Mouse (Mus musculus): ENCODE data around the gene Arhgap30. TPM values are rescaled to one million over a fixed set of nuclear protein-coding genes. Genes with fewer than 3 reads are reported as not detected.

Gene Arhgap30
- polyA plus RNA-seq, 1 experiment from 2014 or later, result 1.1 TPM

DNA sequence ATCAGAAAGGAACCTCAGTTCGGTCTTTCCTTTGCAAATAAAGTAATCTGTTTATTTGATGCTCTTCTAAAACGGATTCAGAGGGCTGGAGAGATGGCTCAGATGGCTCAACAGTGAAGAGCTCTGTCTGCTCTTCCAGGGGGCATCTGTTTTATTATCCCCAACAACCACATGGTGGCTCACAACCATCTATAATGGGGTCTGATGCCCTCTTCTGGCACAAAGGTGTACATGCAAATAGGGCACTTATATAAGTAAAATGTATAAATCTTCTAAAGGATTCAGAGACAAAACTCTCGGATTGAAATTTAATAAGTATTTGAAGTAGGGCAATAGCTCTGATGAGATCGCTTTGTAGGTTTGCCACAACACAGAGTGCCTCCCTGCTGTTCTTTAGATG, 30.3 kb upstream of the Arhgap30 start:
- Histone ChIP-seq H3K4me3 (no peak overlapping the region), H3K27me3 (no peaks in the 10 kb centered on the region), H3K9ac (no peak overlapping the region), H3K4me1 (peaks cover 17% of the 10 kb centered on the region), H3K36me3 (peaks cover 31% of the 10 kb centered on the region), H3K27ac (no peak overlapping the region), H3K9me3 (no peaks in the 10 kb centered on the region), H3K4me2 (no peak overlapping the region)
- ATAC-seq (ENCODE audit: insufficient number of reproducible peaks, insufficient read depth, low FRiP score, low TSS enrichment, low read depth), result no peak
- WGBS, result 75% methylated on average over 4 of the region's 4 CpGs

DNA sequence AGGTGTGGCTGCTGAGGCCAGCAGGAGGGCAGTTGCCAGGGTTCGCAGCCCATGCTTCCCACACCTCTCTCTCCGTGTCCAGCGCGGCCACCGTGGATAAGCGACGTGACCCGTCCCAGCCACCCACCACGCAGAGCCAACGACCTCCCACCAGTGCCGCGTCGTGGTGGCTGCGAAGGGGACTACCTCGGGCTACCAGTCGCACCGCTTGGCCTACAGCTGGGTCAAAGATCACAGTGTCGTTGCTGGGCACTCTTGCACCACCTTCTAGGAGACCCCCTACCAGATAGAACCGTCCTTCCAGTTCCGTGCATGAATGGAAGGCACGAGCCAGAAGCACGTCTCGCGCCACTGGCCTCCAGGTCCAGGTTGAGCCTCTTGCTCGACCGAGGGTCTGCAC, 28.5 kb upstream of the Arhgap30 start:
- H3K27ac ChIP-seq, result peak overlapping the region; percentile 8; the same call in 1 of the 2 replicates
- no peak; the same call in 1 of the 2 replicates for ATAC-seq (ENCODE audit: insufficient number of reproducible peaks, insufficient read depth, low FRiP score, low TSS enrichment, low read depth)

DNA sequence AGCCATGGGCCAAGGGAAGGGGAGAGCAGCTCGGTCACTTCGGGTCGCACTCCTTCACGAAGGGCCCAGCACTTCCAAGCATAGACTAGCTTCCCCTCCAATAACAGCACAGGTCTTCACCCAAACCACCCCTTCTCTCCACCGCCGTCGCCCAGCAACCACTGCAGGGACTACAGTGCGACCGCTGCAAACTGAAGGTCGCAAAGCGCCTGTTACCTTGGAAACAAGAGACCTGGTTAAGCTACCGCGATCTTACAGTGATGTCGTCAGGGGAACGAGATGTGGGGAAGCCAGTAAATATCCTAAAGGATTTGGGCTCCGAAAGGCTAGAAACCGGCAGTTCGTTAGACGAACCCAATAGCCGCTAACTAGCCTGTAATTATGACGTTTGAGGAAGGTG, 28.1 kb upstream of the Arhgap30 start, which contains the start of gene Klhdc9:
Klhdc9 (minus strand) TSS at position 143 of the 400 bp plus-strand sequence.
- peak within 1 kb of the TSS; percentile 49 for H3K4me3 ChIP-seq
- H3K4me2 ChIP-seq, result peak within 1 kb of the TSS; percentile 81
- ATAC-seq (ENCODE audit: insufficient number of reproducible peaks, insufficient read depth, low FRiP score, low TSS enrichment, low read depth), result peak; percentile 87
- peaks cover 31% of the 10 kb centered on the region for H3K36me3 ChIP-seq
- under 1% methylated on average over 21 of the region's 21 CpGs for WGBS
- H3K9me3 ChIP-seq, result no peaks in the 10 kb centered on the region
- H3K27me3 ChIP-seq, result no peaks in the 10 kb centered on the region
- peak within 1 kb of the TSS; percentile 55 for H3K27ac ChIP-seq
- peak within 1 kb of the TSS; percentile 73 for H3K9ac ChIP-seq
- H3K4me1 ChIP-seq, result peaks cover 17% of the 10 kb centered on the region

More for the DNA sequence above, 28.5 kb upstream of the Arhgap30 start:
- H3K36me3 ChIP-seq, result peaks cover 31% of the 10 kb centered on the region
- peak overlapping the region; percentile 81 for H3K4me2 ChIP-seq
- H3K9me3 ChIP-seq, result no peaks in the 10 kb centered on the region
- peaks cover 17% of the 10 kb centered on the region for H3K4me1 ChIP-seq
- H3K4me3 ChIP-seq, result peak overlapping the region; percentile 49
- 8% methylated on average over 26 of the region's 26 CpGs for WGBS
- no peaks in the 10 kb centered on the region for H3K27me3 ChIP-seq
- peak overlapping the region; percentile 73 for H3K9ac ChIP-seq

DNA sequence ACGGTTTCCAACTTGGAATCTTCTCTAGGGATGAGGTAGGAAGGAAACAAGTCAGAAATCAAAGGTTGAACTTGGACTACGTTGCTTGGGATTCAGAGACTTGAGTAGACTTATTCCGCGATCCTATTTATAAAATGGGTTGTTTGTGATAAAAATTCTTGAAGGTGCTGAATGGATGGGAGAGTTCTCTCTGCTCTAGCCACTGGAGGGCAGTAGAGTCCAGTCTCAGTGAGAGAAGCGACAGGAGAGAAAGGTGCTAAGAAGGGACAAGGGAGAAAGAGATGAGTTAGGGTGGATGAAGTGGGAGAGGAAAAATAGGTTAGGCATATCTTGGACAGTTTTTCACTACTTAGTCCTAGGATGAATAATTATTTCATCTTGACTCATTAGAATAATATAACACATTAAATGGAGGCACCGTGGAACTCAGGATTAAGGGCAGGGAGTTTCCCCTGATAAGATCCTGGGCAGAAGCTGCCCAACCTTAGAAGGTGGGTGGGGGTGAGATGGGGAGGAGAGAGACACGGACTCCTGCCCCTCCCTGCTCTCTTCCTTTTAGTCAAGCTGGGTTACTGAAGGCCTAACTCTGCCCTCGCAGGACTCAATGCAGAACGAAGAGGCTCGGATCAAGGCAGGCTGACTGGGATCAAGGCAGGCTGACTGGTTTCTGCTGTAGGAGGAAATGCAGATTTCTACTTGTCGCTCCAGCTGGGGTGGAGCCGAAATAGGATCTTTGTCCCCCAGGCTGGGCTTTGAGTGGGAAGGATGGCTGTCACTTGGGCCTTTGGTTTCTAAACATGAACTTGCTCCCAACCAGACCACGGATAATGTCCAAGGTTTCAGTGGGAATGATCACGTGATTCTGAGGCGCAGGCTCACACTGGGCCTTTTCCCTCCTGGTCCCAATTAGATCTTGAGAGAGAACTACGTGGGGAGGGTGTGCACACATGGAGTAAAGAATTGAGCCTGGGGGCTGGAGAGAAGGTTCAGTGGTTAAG, 27.3 kb upstream of the Arhgap30 start:
- Histone ChIP-seq H3K4me1 (peaks cover 17% of the 10 kb centered on the region), H3K9ac (peak overlapping the region; percentile 73), H3K9me3 (no peaks in the 10 kb centered on the region), H3K27me3 (no peaks in the 10 kb centered on the region), H3K4me3 (peak overlapping the region; percentile 49), H3K4me2 (peak overlapping the region; percentile 81), H3K36me3 (peaks cover 30% of the 10 kb centered on the region), H3K27ac (peak overlapping the region; percentile 55)
- peak; percentile 49; the same call in 1 of the 2 replicates for ATAC-seq (ENCODE audit: insufficient number of reproducible peaks, insufficient read depth, low FRiP score, low TSS enrichment, low read depth)
- 18% methylated on average over 16 of the region's 16 CpGs for WGBS

DNA sequence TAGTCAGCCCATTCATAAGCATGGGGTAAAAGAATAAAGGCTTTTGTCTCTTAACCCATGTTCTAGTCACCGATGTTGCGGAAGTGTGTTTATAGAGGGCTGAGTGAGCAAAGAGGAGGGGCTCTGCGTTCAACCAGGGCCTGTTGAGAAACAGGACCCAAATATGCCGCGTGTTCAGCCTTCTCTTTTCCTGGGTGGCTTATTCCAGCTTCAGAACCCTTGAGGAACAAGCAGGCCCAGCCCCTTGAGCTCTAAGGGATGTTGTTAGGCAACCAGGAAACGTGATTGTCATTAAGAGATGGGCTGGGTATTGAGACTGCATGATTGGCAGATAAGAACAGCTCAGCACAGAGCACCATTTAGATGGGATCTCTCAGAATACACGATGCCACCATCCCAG, 22.8 kb upstream of the Arhgap30 start:
- Histone ChIP-seq H3K4me3 (no peak overlapping the region), H3K9ac (no peak overlapping the region), H3K27me3 (no peaks in the 10 kb centered on the region), H3K4me1 (peaks cover 10% of the 10 kb centered on the region), H3K36me3 (no peaks in the 10 kb centered on the region), H3K27ac (no peak overlapping the region), H3K4me2 (no peak overlapping the region), H3K9me3 (no peaks in the 10 kb centered on the region)
- ATAC-seq (ENCODE audit: insufficient number of reproducible peaks, insufficient read depth, low FRiP score, low TSS enrichment, low read depth), result no peak
- WGBS, result 65% methylated on average over 7 of the region's 7 CpGs

DNA sequence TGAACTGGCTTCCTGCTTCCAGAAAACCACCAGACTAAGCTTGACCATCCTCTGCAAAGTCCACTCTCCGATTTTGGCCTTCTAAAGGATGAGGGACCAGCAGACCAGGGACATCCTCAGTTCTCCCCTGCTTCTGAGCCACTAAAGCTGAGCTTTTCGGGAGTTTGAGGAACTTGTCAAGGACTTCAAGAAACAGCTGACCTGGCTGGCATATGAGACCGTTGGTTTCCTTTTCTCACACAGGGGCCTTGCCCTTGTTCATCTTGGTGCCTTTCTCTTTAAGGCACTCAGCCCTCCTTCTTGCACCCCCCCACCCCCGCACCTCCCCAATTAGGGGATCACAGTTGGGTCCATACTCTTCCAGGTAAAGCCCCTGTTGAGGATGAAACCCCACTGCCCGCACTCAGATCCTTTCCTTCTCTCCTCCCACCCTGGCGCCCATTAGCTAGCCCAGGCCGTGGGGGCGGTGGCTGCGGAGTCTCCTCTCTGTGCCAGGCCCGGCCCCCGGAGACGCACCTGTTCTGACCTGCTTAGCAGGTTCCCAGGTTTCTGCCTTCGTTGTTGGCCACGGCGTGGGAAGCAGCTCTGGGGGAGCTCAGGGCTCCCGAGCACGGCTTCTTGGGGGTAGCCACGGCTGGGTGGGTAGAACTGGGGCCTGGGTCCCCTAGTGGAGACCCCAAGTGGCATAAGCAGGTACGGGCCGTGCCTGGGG, 18.8 kb upstream of the Arhgap30 start, which contains the start of gene Nectin4:
Nectin4 (plus strand) TSS at position 255 of the 712 bp plus-strand sequence.
- 36% methylated on average over 20 of the region's 20 CpGs for WGBS
- H3K36me3 ChIP-seq, result no peaks in the 10 kb centered on the region
- no peak for ATAC-seq (ENCODE audit: insufficient number of reproducible peaks, insufficient read depth, low FRiP score, low TSS enrichment, low read depth)
- H3K27ac ChIP-seq, result peak within 1 kb of the TSS; percentile 64
- no peaks in the 10 kb centered on the region for H3K9me3 ChIP-seq
- peak within 1 kb of the TSS; percentile 29 for H3K4me3 ChIP-seq
- peak within 1 kb of the TSS; percentile 43 for H3K4me2 ChIP-seq
- no peaks in the 10 kb centered on the region; the same call in 1 of the 2 replicates for H3K27me3 ChIP-seq
- H3K9ac ChIP-seq, result peak within 1 kb of the TSS; percentile 62
- H3K4me1 ChIP-seq, result peaks cover 23% of the 10 kb centered on the region

DNA sequence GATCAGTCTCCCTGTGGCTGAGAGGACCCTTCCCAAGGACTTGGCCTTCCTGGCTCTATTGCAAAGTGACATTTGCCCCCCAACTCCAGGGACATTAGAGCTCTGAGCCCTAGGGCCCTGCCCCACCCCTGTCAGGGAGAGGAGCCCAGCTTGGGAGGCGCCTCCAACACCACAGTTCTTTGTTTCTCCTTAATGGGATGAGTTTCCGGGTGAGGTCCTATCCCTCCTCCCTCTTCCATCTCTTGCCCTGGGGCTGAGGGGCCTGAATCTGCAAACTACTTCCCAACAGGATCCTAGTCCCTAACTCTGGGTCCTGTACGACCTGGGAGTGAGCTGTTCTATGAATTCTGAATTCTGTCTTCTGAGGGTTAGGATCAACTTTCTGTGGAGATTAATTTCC, 15.9 kb upstream of the Arhgap30 start:
- ATAC-seq (ENCODE audit: insufficient number of reproducible peaks, insufficient read depth, low FRiP score, low TSS enrichment, low read depth), result no peak
- H3K27ac ChIP-seq, result peak overlapping the region; percentile 69; the same call in 1 of the 2 replicates
- no peak overlapping the region for H3K9ac ChIP-seq
- H3K4me1 ChIP-seq, result peaks cover 29% of the 10 kb centered on the region
- no peaks in the 10 kb centered on the region for H3K36me3 ChIP-seq
- H3K4me2 ChIP-seq, result peak overlapping the region; percentile 43
- no peaks in the 10 kb centered on the region; the same call in 1 of the 2 replicates for H3K27me3 ChIP-seq
- H3K9me3 ChIP-seq, result no peaks in the 10 kb centered on the region
- no peak overlapping the region; the same call in 1 of the 2 replicates for H3K4me3 ChIP-seq
- 28% methylated on average over 3 of the region's 3 CpGs for WGBS

DNA sequence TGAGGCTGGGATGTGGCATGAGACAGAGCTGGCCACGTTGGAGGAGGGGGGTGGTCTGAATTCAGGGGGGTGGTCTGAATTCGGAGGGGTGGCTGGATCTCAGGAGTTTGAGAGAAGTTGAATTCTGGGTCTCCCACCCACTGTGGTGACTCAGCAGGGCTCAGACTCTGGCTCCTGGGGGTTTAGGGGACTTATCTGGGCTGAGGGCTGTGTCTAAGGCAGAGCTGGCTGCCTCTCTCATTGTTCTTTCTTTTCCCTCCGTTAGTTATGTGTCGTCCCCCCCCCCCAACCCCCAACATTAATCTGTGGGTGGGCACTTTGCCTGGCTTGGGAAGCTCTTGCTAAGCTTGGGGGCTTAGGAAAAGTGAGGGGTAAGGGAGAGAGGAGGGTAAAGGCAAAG, 14.8 kb upstream of the Arhgap30 start:
- ATAC-seq (ENCODE audit: insufficient number of reproducible peaks, insufficient read depth, low FRiP score, low TSS enrichment, low read depth), result peak; percentile 17; the same call in 1 of the 2 replicates
- H3K27ac ChIP-seq, result peak overlapping the region; percentile 69

DNA sequence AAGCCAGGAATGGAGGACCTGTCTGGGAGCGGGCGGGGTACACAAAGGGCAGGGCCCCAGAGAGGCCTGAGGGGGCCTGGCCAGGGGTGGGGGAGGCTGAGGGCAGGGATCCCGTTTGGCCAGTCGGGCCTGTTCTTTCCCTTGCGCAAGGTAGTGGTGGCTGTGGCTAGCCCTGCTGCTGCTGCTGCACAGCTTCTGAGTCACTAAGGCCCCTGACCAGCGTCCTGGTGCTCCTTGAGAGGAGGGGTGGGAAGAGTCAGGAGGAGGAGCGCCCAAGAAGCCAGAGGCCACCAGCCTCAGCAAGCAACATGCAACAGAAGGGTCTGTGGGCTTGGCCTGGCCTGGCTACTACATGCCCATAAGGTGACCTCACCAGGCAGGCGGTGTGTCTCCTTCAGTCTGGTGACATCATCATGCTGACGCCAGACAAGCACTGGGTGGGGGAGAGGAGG, 13.1 kb upstream of the Arhgap30 start:
- WGBS, result 34% methylated on average over 9 of the region's 9 CpGs
- 0 out of 2 replicates have a peak overlapping the region, but pooled peaks have one; percentile 13 for H3K27ac ChIP-seq
- H3K9me3 ChIP-seq, result no peaks in the 10 kb centered on the region
- no peak overlapping the region for H3K4me3 ChIP-seq
- H3K27me3 ChIP-seq, result peaks cover 16% of the 10 kb centered on the region
- peaks cover 39% of the 10 kb centered on the region for H3K4me1 ChIP-seq
- H3K36me3 ChIP-seq, result no peaks in the 10 kb centered on the region
- no peak overlapping the region for H3K9ac ChIP-seq
- ATAC-seq (ENCODE audit: insufficient number of reproducible peaks, insufficient read depth, low FRiP score, low TSS enrichment, low read depth), result no peak
- H3K4me2 ChIP-seq, result 0 out of 2 replicates have a peak overlapping the region, but pooled peaks have one; percentile 1

More for the DNA sequence above, 14.8 kb upstream of the Arhgap30 start:
- Histone ChIP-seq H3K36me3 (no peaks in the 10 kb centered on the region), H3K4me1 (peaks cover 29% of the 10 kb centered on the region), H3K4me2 (peak overlapping the region; percentile 43), H3K27me3 (no peaks in the 10 kb centered on the region; the same call in 1 of the 2 replicates), H3K4me3 (peak overlapping the region; percentile 6; the same call in 1 of the 2 replicates), H3K9me3 (no peaks in the 10 kb centered on the region), H3K9ac (no peak overlapping the region)
- WGBS, result 7% methylated on average over 4 of the region's 4 CpGs

DNA sequence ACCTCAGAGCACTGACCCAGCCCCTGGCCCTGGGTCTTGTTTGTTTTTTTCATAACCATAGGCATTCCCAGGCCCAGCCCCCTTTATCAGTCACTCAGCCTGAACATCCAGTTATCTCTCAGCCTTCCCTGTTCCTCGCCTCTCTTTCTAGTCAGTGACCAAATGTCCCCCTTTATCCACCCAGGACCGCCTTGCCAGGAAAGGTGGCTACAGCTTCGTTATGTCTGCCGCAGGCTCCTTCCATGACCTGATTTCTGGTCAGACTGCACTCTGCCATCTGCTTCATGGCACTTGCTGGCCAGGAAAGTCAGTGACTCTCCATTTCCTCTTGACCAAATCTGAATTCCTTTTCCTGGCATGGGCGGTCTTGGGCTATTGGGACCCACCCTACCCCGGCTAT, 10.5 kb upstream of the Arhgap30 start:
- H3K36me3 ChIP-seq, result no peaks in the 10 kb centered on the region
- no peak overlapping the region for H3K4me2 ChIP-seq
- H3K4me1 ChIP-seq, result peaks cover 34% of the 10 kb centered on the region
- no peak overlapping the region for H3K9ac ChIP-seq
- ATAC-seq (ENCODE audit: insufficient number of reproducible peaks, insufficient read depth, low FRiP score, low TSS enrichment, low read depth), result no peak
- 87% methylated on average over 6 of the region's 6 CpGs for WGBS
- H3K9me3 ChIP-seq, result no peaks in the 10 kb centered on the region
- H3K27ac ChIP-seq, result no peak overlapping the region
- H3K27me3 ChIP-seq, result peaks cover 24% of the 10 kb centered on the region
- no peak overlapping the region for H3K4me3 ChIP-seq
